Mouse (Mus musculus): Measurements from ENCODE around the gene Nnmt.

GRCm38 (mm10) chr9:48600881-48601280, 4.1 kb downstream of the Nnmt start:
- no peak for TF ChIP-seq CTCF (IDR thresholded peaks at IDR 0.05; ENCODE audit: insufficient read depth, low read depth, low read length)
- TF ChIP-seq POLR2A (IDR thresholded peaks at IDR 0.05; ENCODE audit: insufficient read depth, low read depth, low read length): no peak

Data from olfactory bulb, adult 2 months (tissue).